Mouse (Mus musculus) testis, adult 2 months (tissue): ENCODE measurements around the gene Otub2. TPM values are rescaled to one million over a fixed set of nuclear protein-coding genes. Genes with fewer than 3 reads are reported as not detected.

Source experiments
- H3K27ac ChIP-seq: fragments of 200-500 bp; 2 replicates; pipeline ENCODE4 v1.5.1; 2012; ENCODE audit warnings: low read depth, low read length; ENCODE audit not compliant: control insufficient read depth, insufficient read depth
- H3K27me3 ChIP-seq: fragments of 200-500 bp; 2 replicates; pipeline ENCODE4 v1.6.1; 2012; ENCODE audit warnings: mild to moderate bottlenecking, low read length, moderate library complexity; ENCODE audit not compliant: control insufficient read depth, insufficient read depth
- H3K36me3 ChIP-seq: fragments of 200-500 bp; 2 replicates; pipeline ENCODE4 v1.6.1; 2012; ENCODE audit warnings: mild to moderate bottlenecking, low read length; ENCODE audit not compliant: control insufficient read depth, insufficient read depth
- H3K4me1 ChIP-seq: fragments of 200-500 bp; 2 replicates; pipeline ENCODE4 v1.6.1; 2012; ENCODE audit warnings: low read length; ENCODE audit not compliant: control insufficient read depth, insufficient read depth
- H3K4me3 ChIP-seq: fragments of 200-500 bp; 2 replicates; pipeline ENCODE4 v1.5.1; 2012; ENCODE audit warnings: low read depth, mild to moderate bottlenecking, low read length, moderate library complexity, mixed read lengths; ENCODE audit not compliant: control insufficient read depth
- CTCF ChIP-seq: fragments of 200-500 bp; IDR thresholded peaks from 2 replicates; pipeline ENCODE4 v1.5.1; 2012; ENCODE audit warnings: low read depth, mild to moderate bottlenecking, inconsistent platforms, low read length, moderate library complexity; ENCODE audit not compliant: control insufficient read depth, insufficient read depth, insufficient replicate concordance
- POLR2A ChIP-seq: fragments of 200-500 bp; IDR thresholded peaks from 2 replicates; pipeline ENCODE4 v1.6.1; 2012; ENCODE audit warnings: low read depth, mild to moderate bottlenecking, inconsistent platforms, low read length, moderate library complexity; ENCODE audit not compliant: control insufficient read depth
- polyA plus RNA-seq: library from polyadenylated mRNA; depleted of rRNA; stranded (reverse); fragments of >200 nt; gene quantifications from 2 replicates; pipeline ENCODE4 v1.2.3, GENCODE M21; 2012

The Otub2 gene
- polyA plus RNA-seq, 1 experiment = 268 TPM

- TF ChIP-seq CTCF = no peak
- no peak for TF ChIP-seq POLR2A
- no peak overlapping the region for H3K27ac ChIP-seq
- no peaks in the 10 kb centered on the region for H3K27me3 ChIP-seq
- H3K4me3 ChIP-seq = peak overlapping the region; percentile 27; the same call in 1 of the 2 replicates
- no peaks in the 10 kb centered on the region for H3K36me3 ChIP-seq
- H3K4me1 ChIP-seq = peaks cover 4% of the 10 kb centered on the region; the same call in 1 of the 2 replicates
Measured at GRCm38 (mm10) chr12:103393528-103393927, 5.0 kb downstream of the Otub2 start.

- no peak for TF ChIP-seq CTCF
- H3K4me3 ChIP-seq = no peak overlapping the region
- no peaks in the 10 kb centered on the region for H3K36me3 ChIP-seq
- no peak overlapping the region for H3K27ac ChIP-seq
- H3K4me1 ChIP-seq = no peaks in the 10 kb centered on the region; the same call in 1 of the 2 replicates
- no peaks in the 10 kb centered on the region for H3K27me3 ChIP-seq
Measured at GRCm38 (mm10) chr12:103395486-103396275, 7.2 kb downstream of the Otub2 start.

- no peaks in the 10 kb centered on the region for H3K27me3 ChIP-seq
- no peak for TF ChIP-seq CTCF
- no peak for TF ChIP-seq POLR2A
- no peak overlapping the region for H3K4me3 ChIP-seq
- H3K27ac ChIP-seq = no peak overlapping the region
- H3K36me3 ChIP-seq = no peaks in the 10 kb centered on the region
- H3K4me1 ChIP-seq = no peaks in the 10 kb centered on the region; the same call in 1 of the 2 replicates
Measured at GRCm38 (mm10) chr12:103396751-103397150, 8.3 kb downstream of the Otub2 start.

GRCm38 (mm10) chr12:103404131-103404530, 15.6 kb downstream of the Otub2 start:
- H3K36me3 ChIP-seq = no peaks in the 10 kb centered on the region; the same call in 1 of the 2 replicates
- no peaks in the 10 kb centered on the region for H3K4me1 ChIP-seq
- H3K27ac ChIP-seq = no peak overlapping the region
- no peak overlapping the region for H3K4me3 ChIP-seq
- no peaks in the 10 kb centered on the region for H3K27me3 ChIP-seq
- no peak for TF ChIP-seq POLR2A
- no peak for TF ChIP-seq CTCF

- H3K27ac ChIP-seq = no peak within 1 kb of the TSS
- no peaks in the 10 kb centered on the region for H3K27me3 ChIP-seq
- no peak within 1 kb of the TSS for H3K4me3 ChIP-seq
- H3K36me3 ChIP-seq = no peaks in the 10 kb centered on the region; the same call in none of the 2 replicates
- TF ChIP-seq POLR2A (no peak), CTCF (no peak)
- no peaks in the 10 kb centered on the region for H3K4me1 ChIP-seq
Measured at GRCm38 (mm10) chr12:103407720-103408119, 19.2 kb downstream of the Otub2 start, which contains the start of gene 9330161L09Rik. Gene 9330161L09Rik (minus strand): TSS chr12:103407820.

- no peaks in the 10 kb centered on the region for H3K27me3 ChIP-seq
- no peak overlapping the region for H3K4me3 ChIP-seq
- H3K27ac ChIP-seq = no peak overlapping the region
- H3K36me3 ChIP-seq = no peaks in the 10 kb centered on the region; the same call in none of the 2 replicates
- no peak for TF ChIP-seq CTCF
- no peak for TF ChIP-seq POLR2A
- H3K4me1 ChIP-seq = no peaks in the 10 kb centered on the region
Measured at GRCm38 (mm10) chr12:103408144-103408543, 19.7 kb downstream of the Otub2 start.

GRCm38 (mm10) chr12:103425016-103425728, 36.7 kb downstream of the Otub2 start:
- Histone ChIP-seq H3K27ac (peak overlapping the region; percentile 91), H3K36me3 (peaks cover 2% of the 10 kb centered on the region; the same call in 1 of the 2 replicates), H3K27me3 (no peaks in the 10 kb centered on the region), H3K4me3 (peak overlapping the region; percentile 97), H3K4me1 (peaks cover 6% of the 10 kb centered on the region)
- no peak for TF ChIP-seq CTCF
- no peak for TF ChIP-seq POLR2A
